Mouse (Mus musculus): ENCODE results near the gene Fbxl13. TPM values are rescaled to one million over a fixed set of nuclear protein-coding genes. Genes with fewer than 3 reads are reported as not detected.

Gene Fbxl13
- polyA plus RNA-seq, 1 experiment from 2014 or later, result 0.07 TPM

DNA sequence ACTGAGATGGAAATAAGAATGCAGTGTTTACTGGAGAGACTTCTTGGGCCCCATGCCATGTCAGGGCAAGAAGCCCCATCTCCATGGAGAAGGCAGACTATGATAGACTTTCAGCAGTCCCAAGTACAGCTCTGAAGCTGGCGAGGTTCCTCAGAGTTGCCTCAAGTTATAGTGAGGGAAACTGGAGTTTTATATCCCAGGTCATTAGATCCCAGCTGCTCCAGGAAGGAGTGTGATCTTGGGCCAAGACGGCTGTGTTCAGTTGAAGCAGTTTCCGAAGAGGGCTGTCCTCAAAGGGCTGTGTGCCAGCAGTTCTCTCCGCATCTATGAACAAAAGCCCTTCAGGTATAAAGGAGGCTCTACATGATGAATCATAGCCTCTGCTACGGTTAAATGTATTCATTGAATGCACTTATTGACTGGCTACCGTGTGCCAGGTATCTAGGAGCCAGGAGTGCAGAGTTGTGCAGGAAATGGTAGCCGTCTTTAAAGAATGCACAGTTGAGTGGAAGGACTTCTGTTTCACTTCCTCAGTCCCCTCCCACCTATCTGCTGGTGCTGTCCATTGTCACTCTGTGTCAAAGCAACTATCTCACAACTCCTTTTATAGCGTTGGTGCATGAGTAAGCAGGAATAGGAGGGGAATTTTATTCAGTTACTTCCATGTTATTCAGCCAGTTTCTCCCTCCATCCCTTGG lies 204.5 kb downstream of the Fbxl13 start:
- Histone ChIP-seq H3K27ac (ENCODE audit: low read depth, low read length) (peak overlapping the region; percentile 50), H3K9me3 (ENCODE audit: control insufficient read depth) (no peaks in the 10 kb centered on the region), H3K27me3 (replicated peaks; ENCODE audit: control insufficient read depth, insufficient read depth, low read length) (no peaks in the 10 kb centered on the region), H3K36me3 (ENCODE audit: control insufficient read depth, insufficient read depth) (0 out of 2 replicates have a peak, but pooled peaks cover 7% of the 10 kb centered on the region), H3K9ac (ENCODE audit: low read depth, low read length) (no peak overlapping the region), H3K4me1 (replicated peaks; ENCODE audit: control insufficient read depth, insufficient read depth, low read length) (no peaks in the 10 kb centered on the region), H3K4me3 (ENCODE audit: low read depth, low read length) (no peak overlapping the region), H3K4me2 (replicated peaks; ENCODE audit: low read depth) (no peak overlapping the region)
- TF ChIP-seq CTCF (IDR thresholded peaks at IDR 0.05; ENCODE audit: low read depth), result no peak
- no peak for ATAC-seq
- 57% methylated on average over 8 of the region's 8 CpGs for WGBS

DNA sequence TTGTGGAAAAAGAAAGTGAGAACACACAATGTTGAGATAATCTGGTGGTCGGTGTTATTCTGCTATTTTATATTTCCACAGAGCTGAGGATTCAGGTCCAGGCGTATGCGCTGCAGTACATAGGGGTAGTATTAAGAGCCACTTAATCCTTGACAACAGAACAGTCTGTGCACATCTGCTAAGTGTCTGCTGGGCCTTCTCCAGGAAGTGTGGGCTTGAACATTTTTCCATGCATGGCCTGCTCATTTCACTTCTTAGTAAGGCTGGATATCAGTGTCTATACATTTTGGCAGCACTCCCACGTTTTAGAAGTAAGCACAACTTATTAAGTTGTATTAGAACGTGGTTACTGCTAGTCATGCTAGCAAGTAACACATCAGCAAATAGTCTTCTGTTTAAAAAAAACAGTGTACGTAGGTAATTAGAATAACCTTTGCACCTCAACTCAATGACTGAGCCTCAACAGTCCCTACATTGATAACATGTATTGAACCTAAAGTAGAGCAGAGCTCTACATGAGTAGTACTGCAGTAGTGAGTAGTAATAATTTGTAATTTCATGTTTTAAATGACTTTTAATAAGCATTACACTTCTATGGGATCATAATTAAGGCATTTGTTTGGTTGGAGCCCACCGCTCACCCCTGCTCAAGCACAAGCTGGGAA lies 205.9 kb downstream of the Fbxl13 start:
- Histone ChIP-seq H3K27me3 (replicated peaks; ENCODE audit: control insufficient read depth, insufficient read depth, low read length) (no peaks in the 10 kb centered on the region), H3K4me3 (ENCODE audit: low read depth, low read length) (no peak overlapping the region), H3K36me3 (ENCODE audit: control insufficient read depth, insufficient read depth) (0 out of 2 replicates have a peak, but pooled peaks cover 7% of the 10 kb centered on the region), H3K9ac (ENCODE audit: low read depth, low read length) (no peak overlapping the region), H3K4me1 (replicated peaks; ENCODE audit: control insufficient read depth, insufficient read depth, low read length) (no peaks in the 10 kb centered on the region), H3K9me3 (ENCODE audit: control insufficient read depth) (no peaks in the 10 kb centered on the region), H3K4me2 (replicated peaks; ENCODE audit: low read depth) (no peak overlapping the region), H3K27ac (ENCODE audit: low read depth, low read length) (peak overlapping the region; percentile 57; the same call in 1 of the 2 replicates)
- ATAC-seq, result peak; percentile 80
- no peak for TF ChIP-seq CTCF (IDR thresholded peaks at IDR 0.05; ENCODE audit: low read depth)
- 52% methylated on average over 7 of the region's 7 CpGs for WGBS

DNA sequence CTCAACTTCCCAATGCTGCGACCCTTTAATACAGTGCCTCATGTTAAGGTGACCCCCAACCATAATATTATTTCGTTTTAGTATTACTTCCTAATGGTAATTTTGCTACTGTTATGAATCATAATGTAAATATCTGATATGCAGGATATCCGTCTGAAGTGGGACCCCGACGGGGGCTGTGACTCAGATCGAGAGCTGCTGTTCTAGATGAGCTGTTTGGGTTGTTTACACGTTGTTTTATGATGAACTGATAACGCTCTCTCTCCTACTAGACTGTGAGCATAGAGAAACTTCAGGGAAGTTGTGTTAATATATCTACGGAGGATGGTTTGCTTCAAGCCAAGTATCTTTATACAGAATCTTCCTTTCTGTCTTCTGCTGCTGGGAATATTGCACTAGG lies 207.0 kb downstream of the Fbxl13 start:
- Histone ChIP-seq H3K27ac (ENCODE audit: low read depth, low read length) (no peak overlapping the region), H3K4me3 (ENCODE audit: low read depth, low read length) (no peak overlapping the region), H3K4me1 (replicated peaks; ENCODE audit: control insufficient read depth, insufficient read depth, low read length) (no peaks in the 10 kb centered on the region), H3K9me3 (ENCODE audit: control insufficient read depth) (no peaks in the 10 kb centered on the region), H3K36me3 (ENCODE audit: control insufficient read depth, insufficient read depth) (0 out of 2 replicates have a peak, but pooled peaks cover 7% of the 10 kb centered on the region), H3K4me2 (replicated peaks; ENCODE audit: low read depth) (no peak overlapping the region), H3K9ac (ENCODE audit: low read depth, low read length) (no peak overlapping the region), H3K27me3 (replicated peaks; ENCODE audit: control insufficient read depth, insufficient read depth, low read length) (no peaks in the 10 kb centered on the region)
- WGBS, result 68% methylated on average over 9 of the region's 9 CpGs
- no peak for ATAC-seq
- no peak for TF ChIP-seq CTCF (IDR thresholded peaks at IDR 0.05; ENCODE audit: low read depth)

DNA sequence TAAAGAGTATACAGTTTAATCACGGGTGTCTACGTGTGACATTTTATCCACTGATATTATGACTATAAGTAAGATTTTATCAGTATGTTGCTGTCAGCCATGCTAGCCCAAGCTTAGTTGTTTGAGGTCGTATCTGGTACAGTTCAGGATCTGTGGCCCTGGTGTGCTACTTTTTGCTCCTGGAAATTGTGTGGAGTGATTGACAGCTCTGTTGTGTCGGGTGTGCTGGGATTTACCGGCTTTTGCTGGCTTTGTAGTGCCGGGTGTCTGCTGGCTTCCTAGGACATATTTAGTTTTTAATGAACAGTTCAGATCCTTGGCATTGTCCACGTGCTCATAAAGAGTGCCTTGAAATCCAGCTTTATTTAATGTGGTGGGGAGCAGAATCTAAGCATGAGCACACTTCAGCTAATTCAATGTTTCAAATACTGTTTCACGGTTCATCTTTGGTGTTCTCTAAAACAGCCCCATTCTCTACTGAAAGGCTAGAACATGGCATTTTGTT lies 208.9 kb downstream of the Fbxl13 start:
- ATAC-seq, result no peak
- H3K9me3 ChIP-seq (ENCODE audit: control insufficient read depth), result no peaks in the 10 kb centered on the region
- no peak overlapping the region for H3K4me3 ChIP-seq (ENCODE audit: low read depth, low read length)
- H3K27ac ChIP-seq (ENCODE audit: low read depth, low read length), result no peak overlapping the region
- TF ChIP-seq CTCF (IDR thresholded peaks at IDR 0.05; ENCODE audit: low read depth), result no peak
- H3K4me2 ChIP-seq (replicated peaks; ENCODE audit: low read depth), result no peak overlapping the region
- H3K36me3 ChIP-seq (ENCODE audit: control insufficient read depth, insufficient read depth), result no peaks in the 10 kb centered on the region
- no peak overlapping the region for H3K9ac ChIP-seq (ENCODE audit: low read depth, low read length)
- WGBS, result 79% methylated on average over 8 of the region's 8 CpGs
- H3K27me3 ChIP-seq (replicated peaks; ENCODE audit: control insufficient read depth, insufficient read depth, low read length), result no peaks in the 10 kb centered on the region
- H3K4me1 ChIP-seq (replicated peaks; ENCODE audit: control insufficient read depth, insufficient read depth, low read length), result no peaks in the 10 kb centered on the region

DNA sequence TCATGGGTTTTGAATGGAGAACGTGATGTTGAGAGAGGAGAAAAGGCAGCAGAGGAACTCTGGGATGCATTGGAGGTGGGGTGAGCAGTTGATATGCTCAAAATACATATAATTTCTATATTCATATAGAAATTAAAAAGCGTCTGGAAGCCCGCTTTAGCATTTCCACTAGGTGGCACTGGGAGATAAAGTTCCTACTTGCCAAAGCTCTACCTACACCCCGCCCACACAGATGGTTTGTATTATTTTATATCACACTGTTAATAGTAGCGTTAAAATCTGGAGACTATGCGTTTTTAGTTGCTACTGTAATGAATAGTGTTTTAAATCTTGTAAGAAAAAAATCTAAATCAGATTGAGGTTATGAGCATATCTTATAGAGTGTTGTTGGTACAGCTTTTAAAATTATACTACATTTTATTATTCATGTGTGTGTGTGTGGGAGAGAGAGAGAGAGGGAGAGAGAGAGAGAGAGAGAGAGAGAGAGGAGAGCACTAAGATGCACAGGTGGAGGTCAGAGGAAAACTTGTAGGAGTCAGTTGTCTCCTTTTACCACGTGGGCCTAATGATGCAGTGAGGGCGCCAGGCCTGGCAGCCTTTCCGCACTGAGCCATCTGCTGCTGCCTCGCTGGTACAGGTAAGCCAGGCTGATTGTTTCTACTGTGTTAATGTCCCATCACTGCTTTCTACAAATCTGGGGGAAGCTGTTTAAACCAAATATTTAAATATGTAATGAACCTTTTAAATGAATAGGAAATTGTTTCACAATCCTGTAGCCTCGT lies 211.1 kb downstream of the Fbxl13 start:
- no peaks in the 10 kb centered on the region for H3K27me3 ChIP-seq (replicated peaks; ENCODE audit: control insufficient read depth, insufficient read depth, low read length)
- ATAC-seq, result no peak
- no peak overlapping the region for H3K9ac ChIP-seq (ENCODE audit: low read depth, low read length)
- H3K9me3 ChIP-seq (ENCODE audit: control insufficient read depth), result no peaks in the 10 kb centered on the region
- H3K36me3 ChIP-seq (ENCODE audit: control insufficient read depth, insufficient read depth), result no peaks in the 10 kb centered on the region
- no peak overlapping the region for H3K27ac ChIP-seq (ENCODE audit: low read depth, low read length)
- TF ChIP-seq CTCF (IDR thresholded peaks at IDR 0.05; ENCODE audit: low read depth), result peak; percentile 75
- H3K4me1 ChIP-seq (replicated peaks; ENCODE audit: control insufficient read depth, insufficient read depth, low read length), result no peaks in the 10 kb centered on the region
- no peak overlapping the region for H3K4me3 ChIP-seq (ENCODE audit: low read depth, low read length)
- no peak overlapping the region for H3K4me2 ChIP-seq (replicated peaks; ENCODE audit: low read depth)
- WGBS, result 70% methylated on average over 11 of the region's 11 CpGs

Other genes starting within 250 kb of the Fbxl13 start
- gene Ccdc146, start 221.0 kb downstream of the Fbxl13 start, polyA plus RNA-seq (2015; fragmentation: Nextera tagmentation; extraction: Ambion mirVana), result 0.38 and 0.44 TPM in 2 replicates
- gene Fam185a, start 220.7 kb downstream of the Fbxl13 start, polyA plus RNA-seq (2015; fragmentation: Nextera tagmentation; extraction: Ambion mirVana), result 3.9 and 4.1 TPM in 2 replicates
- 8.2 and 10.3 TPM in 2 replicates for gene Lrrc17, start 102.1 kb downstream of the Fbxl13 start, polyA plus RNA-seq (2015; fragmentation: Nextera tagmentation; extraction: Ambion mirVana)
- 15.0 and 15.6 TPM in 2 replicates for gene Armc10, start 179 bp upstream of the Fbxl13 start, polyA plus RNA-seq (2015; fragmentation: Nextera tagmentation; extraction: Ambion mirVana)
- gene Napepld, start 55.8 kb upstream of the Fbxl13 start, polyA plus RNA-seq (2015; fragmentation: Nextera tagmentation; extraction: Ambion mirVana), result 2.1 and 2.3 TPM in 2 replicates
- gene Pmpcb, start 91.5 kb upstream of the Fbxl13 start, polyA plus RNA-seq (2015; fragmentation: Nextera tagmentation; extraction: Ambion mirVana), result 68.9 and 70.0 TPM in 2 replicates
- 44.5 and 48.1 TPM in 2 replicates for gene Dnajc2, start 139.6 kb upstream of the Fbxl13 start, polyA plus RNA-seq (2015; fragmentation: Nextera tagmentation; extraction: Ambion mirVana)
- gene Psmc2, start 139.6 kb upstream of the Fbxl13 start, polyA plus RNA-seq (2015; fragmentation: Nextera tagmentation; extraction: Ambion mirVana), result 96.0 and 99.6 TPM in 2 replicates
- gene Slc26a5, start 220.0 kb upstream of the Fbxl13 start, polyA plus RNA-seq (2015; fragmentation: Nextera tagmentation; extraction: Ambion mirVana), result 0.07 TPM in 1 of 2 replicates, not detected in the other